Mouse (Mus musculus): ENCODE measurements around the gene Cyp4a10. TPM values are rescaled to one million over a fixed set of nuclear protein-coding genes. Genes with fewer than 3 reads are reported as not detected.
"Not testable (repeated sequence)": the region's sequence is repeated elsewhere in the genome, so short reads cannot be mapped to it uniquely, and the experiment has no call there.

The Cyp4a10 gene
- polyA plus RNA-seq (2015; fragmentation: Nextera tagmentation; extraction: Ambion mirVana): not detected in 2 replicates

GRCm38 (mm10) chr4:115518000-115518399 is at the start of gene Cyp4a10:
Gene Cyp4a10 (plus strand): TSS chr4:115518264.
- H3K27me3 ChIP-seq (ENCODE audit: control insufficient read depth, insufficient read depth, low read depth, low read length); H3K4me1 ChIP-seq (ENCODE audit: control insufficient read depth, insufficient read depth, low read length); H3K27ac ChIP-seq (ENCODE audit: low read length); H3K4me3 ChIP-seq (ENCODE audit: low read depth, low read length); H3K36me3 ChIP-seq (ENCODE audit: control insufficient read depth, insufficient read depth, low read length); H3K9ac ChIP-seq (ENCODE audit: low read depth, low read length); ATAC-seq; H3K4me2 ChIP-seq (ENCODE audit: low read length); H3K9me3 ChIP-seq (replicated peaks; ENCODE audit: control insufficient read depth, low read length, poor library complexity, severe bottlenecking): not testable (repeated sequence)
- WGBS: 77% methylated on average over 5 of the region's 5 CpGs

GRCm38 (mm10) chr4:115473585-115473984 is 44.5 kb upstream of the Cyp4a10 start:
- H3K4me3 ChIP-seq (ENCODE audit: low read depth, low read length); H3K27ac ChIP-seq (ENCODE audit: low read length); ATAC-seq; H3K9me3 ChIP-seq (replicated peaks; ENCODE audit: control insufficient read depth, low read length, poor library complexity, severe bottlenecking); H3K4me1 ChIP-seq (ENCODE audit: control insufficient read depth, insufficient read depth, low read length); H3K27me3 ChIP-seq (ENCODE audit: control insufficient read depth, insufficient read depth, low read depth, low read length); H3K36me3 ChIP-seq (ENCODE audit: control insufficient read depth, insufficient read depth, low read length); H3K9ac ChIP-seq (ENCODE audit: low read depth, low read length); H3K4me2 ChIP-seq (ENCODE audit: low read length): not testable (repeated sequence)
- WGBS: 84% methylated on average over 3 of the region's 3 CpGs

GRCm38 (mm10) chr4:115476051-115476450 is 42.0 kb upstream of the Cyp4a10 start:
- not testable (repeated sequence) for ATAC-seq; H3K4me2 ChIP-seq (ENCODE audit: low read length); H3K9me3 ChIP-seq (replicated peaks; ENCODE audit: control insufficient read depth, low read length, poor library complexity, severe bottlenecking); H3K4me1 ChIP-seq (ENCODE audit: control insufficient read depth, insufficient read depth, low read length); H3K4me3 ChIP-seq (ENCODE audit: low read depth, low read length); H3K36me3 ChIP-seq (ENCODE audit: control insufficient read depth, insufficient read depth, low read length); H3K27ac ChIP-seq (ENCODE audit: low read length); H3K9ac ChIP-seq (ENCODE audit: low read depth, low read length); H3K27me3 ChIP-seq (ENCODE audit: control insufficient read depth, insufficient read depth, low read depth, low read length)

- no peaks in the 10 kb centered on the region for H3K27me3 ChIP-seq (ENCODE audit: control insufficient read depth, insufficient read depth, low read depth, low read length)
- WGBS: 76% methylated on average over 6 of the region's 6 CpGs
- no peak overlapping the region for H3K4me2 ChIP-seq (ENCODE audit: low read length)
- H3K9ac ChIP-seq (ENCODE audit: low read depth, low read length): no peak overlapping the region
- H3K9me3 ChIP-seq (replicated peaks; ENCODE audit: control insufficient read depth, low read length, poor library complexity, severe bottlenecking): no peaks in the 10 kb centered on the region
- no peaks in the 10 kb centered on the region for H3K36me3 ChIP-seq (ENCODE audit: control insufficient read depth, insufficient read depth, low read length)
- no peaks in the 10 kb centered on the region for H3K4me1 ChIP-seq (ENCODE audit: control insufficient read depth, insufficient read depth, low read length)
- no peak overlapping the region for H3K4me3 ChIP-seq (ENCODE audit: low read depth, low read length)
- ATAC-seq: no peak
- no peak overlapping the region for H3K27ac ChIP-seq (ENCODE audit: low read length)
Observed at GRCm38 (mm10) chr4:115481006-115481652, 36.9 kb upstream of the Cyp4a10 start.

- WGBS: 96% methylated on average over 1 of the region's 1 CpGs
- ATAC-seq: no peak
- Histone ChIP-seq H3K9ac (ENCODE audit: low read depth, low read length) (no peak within 1 kb of the TSS), H3K4me2 (ENCODE audit: low read length) (no peak within 1 kb of the TSS), H3K36me3 (ENCODE audit: control insufficient read depth, insufficient read depth, low read length) (no peaks in the 10 kb centered on the region), H3K27me3 (ENCODE audit: control insufficient read depth, insufficient read depth, low read depth, low read length) (no peaks in the 10 kb centered on the region), H3K27ac (ENCODE audit: low read length) (no peak within 1 kb of the TSS), H3K9me3 (replicated peaks; ENCODE audit: control insufficient read depth, low read length, poor library complexity, severe bottlenecking) (no peaks in the 10 kb centered on the region), H3K4me1 (ENCODE audit: control insufficient read depth, insufficient read depth, low read length) (no peaks in the 10 kb centered on the region), H3K4me3 (ENCODE audit: low read depth, low read length) (no peak within 1 kb of the TSS)
Observed at GRCm38 (mm10) chr4:115496001-115496400, 22.1 kb upstream of the Cyp4a10 start, which contains the start of gene Cyp4a14. Gene Cyp4a14 (minus strand): TSS chr4:115496142.

GRCm38 (mm10) chr4:115497466-115497865 is 20.6 kb upstream of the Cyp4a10 start:
- 95% methylated on average over 3 of the region's 3 CpGs for WGBS
- Histone ChIP-seq H3K9ac (ENCODE audit: low read depth, low read length) (no peak overlapping the region), H3K27me3 (ENCODE audit: control insufficient read depth, insufficient read depth, low read depth, low read length) (no peaks in the 10 kb centered on the region), H3K4me1 (ENCODE audit: control insufficient read depth, insufficient read depth, low read length) (no peaks in the 10 kb centered on the region), H3K4me2 (ENCODE audit: low read length) (no peak overlapping the region), H3K27ac (ENCODE audit: low read length) (no peak overlapping the region), H3K9me3 (replicated peaks; ENCODE audit: control insufficient read depth, low read length, poor library complexity, severe bottlenecking) (no peaks in the 10 kb centered on the region), H3K4me3 (ENCODE audit: low read depth, low read length) (no peak overlapping the region), H3K36me3 (ENCODE audit: control insufficient read depth, insufficient read depth, low read length) (no peaks in the 10 kb centered on the region)
- ATAC-seq: no peak

GRCm38 (mm10) chr4:115513964-115514363 is 4.1 kb upstream of the Cyp4a10 start:
- not testable (repeated sequence) for H3K4me2 ChIP-seq (ENCODE audit: low read length); H3K4me1 ChIP-seq (ENCODE audit: control insufficient read depth, insufficient read depth, low read length); ATAC-seq; H3K27ac ChIP-seq (ENCODE audit: low read length); H3K9me3 ChIP-seq (replicated peaks; ENCODE audit: control insufficient read depth, low read length, poor library complexity, severe bottlenecking); H3K36me3 ChIP-seq (ENCODE audit: control insufficient read depth, insufficient read depth, low read length); H3K4me3 ChIP-seq (ENCODE audit: low read depth, low read length); H3K9ac ChIP-seq (ENCODE audit: low read depth, low read length); H3K27me3 ChIP-seq (ENCODE audit: control insufficient read depth, insufficient read depth, low read depth, low read length)

GRCm38 (mm10) chr4:115519444-115519843 is 1.4 kb downstream of the Cyp4a10 start:
- no peak for ATAC-seq
- Histone ChIP-seq H3K4me2 (ENCODE audit: low read length) (no peak overlapping the region), H3K9me3 (replicated peaks; ENCODE audit: control insufficient read depth, low read length, poor library complexity, severe bottlenecking) (no peaks in the 10 kb centered on the region), H3K4me1 (ENCODE audit: control insufficient read depth, insufficient read depth, low read length) (no peaks in the 10 kb centered on the region), H3K27ac (ENCODE audit: low read length) (no peak overlapping the region), H3K27me3 (ENCODE audit: control insufficient read depth, insufficient read depth, low read depth, low read length) (no peaks in the 10 kb centered on the region), H3K9ac (ENCODE audit: low read depth, low read length) (no peak overlapping the region), H3K4me3 (ENCODE audit: low read depth, low read length) (no peak overlapping the region), H3K36me3 (ENCODE audit: control insufficient read depth, insufficient read depth, low read length) (no peaks in the 10 kb centered on the region)
- WGBS: 80% methylated on average over 4 of the region's 4 CpGs

GRCm38 (mm10) chr4:115521766-115522165 is 3.7 kb downstream of the Cyp4a10 start:
- H3K4me2 ChIP-seq (ENCODE audit: low read length): no peak overlapping the region
- no peak for ATAC-seq
- H3K27me3 ChIP-seq (ENCODE audit: control insufficient read depth, insufficient read depth, low read depth, low read length): no peaks in the 10 kb centered on the region
- H3K9me3 ChIP-seq (replicated peaks; ENCODE audit: control insufficient read depth, low read length, poor library complexity, severe bottlenecking): no peaks in the 10 kb centered on the region
- 92% methylated on average over 2 of the region's 2 CpGs for WGBS
- no peak overlapping the region for H3K27ac ChIP-seq (ENCODE audit: low read length)
- no peaks in the 10 kb centered on the region for H3K36me3 ChIP-seq (ENCODE audit: control insufficient read depth, insufficient read depth, low read length)
- H3K4me1 ChIP-seq (ENCODE audit: control insufficient read depth, insufficient read depth, low read length): no peaks in the 10 kb centered on the region
- H3K9ac ChIP-seq (ENCODE audit: low read depth, low read length): no peak overlapping the region
- no peak overlapping the region for H3K4me3 ChIP-seq (ENCODE audit: low read depth, low read length)
